Mouse (Mus musculus) heart, embryonic 12.5 days (tissue): ENCODE data around the gene Cdkal1. TPM values are rescaled to one million over a fixed set of nuclear protein-coding genes. Genes with fewer than 3 reads are reported as not detected.

Source experiments
- ATAC-seq: fragments of 200-750 bp; cut with Nextera tagmentation; 2 replicates; pipeline ENCODE4 v1.8.0; 2017; ENCODE audit warnings: moderate TSS enrichment, moderate library complexity; ENCODE audit not compliant: insufficient number of reproducible peaks, low FRiP score
- H3K27ac ChIP-seq: fragments of 300-500 bp; sonication (generic); 2 replicates; pipeline ENCODE4 v1.5.1; 2016; ENCODE audit warnings: mild to moderate bottlenecking, moderate library complexity; ENCODE audit not compliant: poor library complexity, severe bottlenecking
- H3K27me3 ChIP-seq: fragments of 300-500 bp; sonication (generic); replicated peaks from 2 replicates; pipeline ENCODE4 v1.6.1; 2016; ENCODE audit warnings: mild to moderate bottlenecking, moderate library complexity
- H3K36me3 ChIP-seq: fragments of 300-500 bp; sonication (generic); 2 replicates; pipeline ENCODE4 v1.6.1; 2016; ENCODE audit warnings: mild to moderate bottlenecking, moderate library complexity
- H3K4me1 ChIP-seq: fragments of 300-500 bp; sonication (generic); replicated peaks from 2 replicates; pipeline ENCODE4 v1.6.1; 2016; ENCODE audit warnings: mild to moderate bottlenecking
- H3K4me2 ChIP-seq: fragments of 300-500 bp; sonication (generic); 2 replicates; pipeline ENCODE4 v1.6.1; 2016; ENCODE audit warnings: mild to moderate bottlenecking, moderate library complexity
- H3K4me3 ChIP-seq: fragments of 300-500 bp; sonication (generic); 2 replicates; pipeline ENCODE4 v1.5.1; 2016; ENCODE audit warnings: mild to moderate bottlenecking
- H3K9ac ChIP-seq: fragments of 300-500 bp; sonication (generic); 2 replicates; pipeline ENCODE4 v1.6.1; 2016; ENCODE audit warnings: mild to moderate bottlenecking, moderate library complexity
- H3K9me3 ChIP-seq: fragments of 300-500 bp; sonication (generic); replicated peaks from 2 replicates; pipeline ENCODE4 v1.6.1; 2016; ENCODE audit warnings: mild to moderate bottlenecking, moderate library complexity
- WGBS: fragments of 180-500 bp; shearing (Covaris S2); methylation state at CpG from one replicate; pipeline ENCODE4 v1.1.7; 2016; 5-methylcytosine and 5-hydroxymethylcytosine counted together
- polyA plus RNA-seq: library from polyadenylated mRNA; unstranded; fragments of >200 nt; fragmentation: Nextera tagmentation; extraction: Ambion mirVana; gene quantifications from 2 replicates; pipeline ENCODE4 v1.2.1, GENCODE M21; 2016

Cdkal1 gene
- polyA plus RNA-seq, 1 experiment from 2014 or later = 25.9 TPM

- no peak for ATAC-seq
- Histone ChIP-seq H3K9ac (no peak overlapping the region), H3K36me3 (no peaks in the 10 kb centered on the region), H3K27me3 (no peaks in the 10 kb centered on the region), H3K4me1 (peaks cover 18% of the 10 kb centered on the region; the same call in 1 of the 2 replicates), H3K4me2 (no peak overlapping the region), H3K4me3 (no peak overlapping the region), H3K9me3 (no peaks in the 10 kb centered on the region), H3K27ac (peak overlapping the region; percentile 51; the same call in 1 of the 2 replicates)
- 58% methylated on average over 1 of the region's 1 CpGs for WGBS
Measured at GRCm38 (mm10) chr13:29550886-29551285, 304.6 kb downstream of the Cdkal1 start.

- 51% methylated on average over 6 of the region's 6 CpGs for WGBS
- ATAC-seq = no peak
- Histone ChIP-seq H3K4me1 (peaks cover 18% of the 10 kb centered on the region; the same call in 1 of the 2 replicates), H3K36me3 (no peaks in the 10 kb centered on the region), H3K9ac (no peak overlapping the region), H3K4me2 (no peak overlapping the region), H3K4me3 (no peak overlapping the region), H3K9me3 (no peaks in the 10 kb centered on the region), H3K27me3 (no peaks in the 10 kb centered on the region), H3K27ac (peak overlapping the region; percentile 51; the same call in 1 of the 2 replicates)
Measured at GRCm38 (mm10) chr13:29550203-29550602, 305.3 kb downstream of the Cdkal1 start.

- peaks cover 18% of the 10 kb centered on the region; the same call in 1 of the 2 replicates for H3K4me1 ChIP-seq
- H3K36me3 ChIP-seq = no peaks in the 10 kb centered on the region
- no peak overlapping the region for H3K4me2 ChIP-seq
- 46% methylated on average over 2 of the region's 2 CpGs for WGBS
- H3K27ac ChIP-seq = peak overlapping the region; percentile 51; the same call in 1 of the 2 replicates
- no peak for ATAC-seq
- no peaks in the 10 kb centered on the region for H3K27me3 ChIP-seq
- no peak overlapping the region for H3K9ac ChIP-seq
- no peak overlapping the region for H3K4me3 ChIP-seq
- no peaks in the 10 kb centered on the region for H3K9me3 ChIP-seq
Measured at GRCm38 (mm10) chr13:29549761-29550160, 305.7 kb downstream of the Cdkal1 start.

GRCm38 (mm10) chr13:29537906-29538305, 317.6 kb downstream of the Cdkal1 start:
- ATAC-seq = no peak
- Histone ChIP-seq H3K4me2 (no peak overlapping the region), H3K36me3 (no peaks in the 10 kb centered on the region), H3K27me3 (no peaks in the 10 kb centered on the region), H3K9ac (no peak overlapping the region), H3K27ac (no peak overlapping the region), H3K9me3 (no peaks in the 10 kb centered on the region), H3K4me1 (peaks cover 6% of the 10 kb centered on the region), H3K4me3 (no peak overlapping the region)
- WGBS = 65% methylated on average over 1 of the region's 1 CpGs

- Histone ChIP-seq H3K4me1 (peaks cover 6% of the 10 kb centered on the region), H3K36me3 (no peaks in the 10 kb centered on the region), H3K4me3 (no peak overlapping the region), H3K9ac (no peak overlapping the region), H3K27ac (no peak overlapping the region), H3K9me3 (no peaks in the 10 kb centered on the region), H3K27me3 (no peaks in the 10 kb centered on the region), H3K4me2 (no peak overlapping the region)
- no peak for ATAC-seq
- WGBS = 18% methylated on average over 5 of the region's 5 CpGs
Measured at GRCm38 (mm10) chr13:29533586-29533985, 321.9 kb downstream of the Cdkal1 start.

- no peak overlapping the region for H3K9ac ChIP-seq
- no peaks in the 10 kb centered on the region for H3K9me3 ChIP-seq
- no peak for ATAC-seq
- WGBS = 83% methylated on average over 5 of the region's 5 CpGs
- H3K36me3 ChIP-seq = no peaks in the 10 kb centered on the region
- H3K4me3 ChIP-seq = no peak overlapping the region
- peaks cover 1% of the 10 kb centered on the region for H3K4me1 ChIP-seq
- no peak overlapping the region for H3K27ac ChIP-seq
- no peak overlapping the region for H3K4me2 ChIP-seq
- no peaks in the 10 kb centered on the region for H3K27me3 ChIP-seq
Measured at GRCm38 (mm10) chr13:29528344-29528743, 327.1 kb downstream of the Cdkal1 start.

- Histone ChIP-seq H3K27me3 (no peaks in the 10 kb centered on the region), H3K4me3 (no peak overlapping the region), H3K9ac (no peak overlapping the region), H3K36me3 (no peaks in the 10 kb centered on the region), H3K4me1 (no peaks in the 10 kb centered on the region), H3K27ac (no peak overlapping the region), H3K9me3 (no peaks in the 10 kb centered on the region), H3K4me2 (no peak overlapping the region)
- ATAC-seq = no peak
- WGBS = 89% methylated on average over 4 of the region's 4 CpGs
Measured at GRCm38 (mm10) chr13:29521321-29521720, 334.2 kb downstream of the Cdkal1 start.

GRCm38 (mm10) chr13:29514071-29514470, 341.4 kb downstream of the Cdkal1 start:
- ATAC-seq = no peak
- H3K9ac ChIP-seq = no peak overlapping the region
- WGBS = 82% methylated on average over 1 of the region's 1 CpGs

GRCm38 (mm10) chr13:29504861-29505568, 350.5 kb downstream of the Cdkal1 start:
- no peaks in the 10 kb centered on the region for H3K9me3 ChIP-seq
- H3K4me2 ChIP-seq = no peak overlapping the region
- ATAC-seq = no peak
- no peaks in the 10 kb centered on the region for H3K36me3 ChIP-seq
- H3K27ac ChIP-seq = no peak overlapping the region
- H3K4me3 ChIP-seq = no peak overlapping the region
- no peak overlapping the region for H3K9ac ChIP-seq
- no peaks in the 10 kb centered on the region for H3K27me3 ChIP-seq
- 64% methylated on average over 4 of the region's 4 CpGs for WGBS
- peaks cover 24% of the 10 kb centered on the region for H3K4me1 ChIP-seq

More at GRCm38 (mm10) chr13:29514071-29514470, 341.4 kb downstream of the Cdkal1 start:
- Histone ChIP-seq H3K36me3 (no peaks in the 10 kb centered on the region), H3K9me3 (no peaks in the 10 kb centered on the region), H3K4me1 (no peaks in the 10 kb centered on the region), H3K27ac (no peak overlapping the region), H3K27me3 (no peaks in the 10 kb centered on the region), H3K4me2 (no peak overlapping the region), H3K4me3 (no peak overlapping the region)

- H3K36me3 ChIP-seq = no peaks in the 10 kb centered on the region
- no peak overlapping the region for H3K27ac ChIP-seq
- H3K9me3 ChIP-seq = no peaks in the 10 kb centered on the region
- ATAC-seq = no peak
- WGBS = 59% methylated on average over 6 of the region's 6 CpGs
- no peak overlapping the region for H3K9ac ChIP-seq
- no peak overlapping the region for H3K4me3 ChIP-seq
- peaks cover 24% of the 10 kb centered on the region for H3K4me1 ChIP-seq
- no peaks in the 10 kb centered on the region for H3K27me3 ChIP-seq
- no peak overlapping the region for H3K4me2 ChIP-seq
Measured at GRCm38 (mm10) chr13:29503147-29504044, 352.1 kb downstream of the Cdkal1 start.

- Histone ChIP-seq H3K27ac (peak overlapping the region; percentile 9; the same call in 1 of the 2 replicates), H3K9ac (no peak overlapping the region), H3K27me3 (no peaks in the 10 kb centered on the region), H3K9me3 (no peaks in the 10 kb centered on the region), H3K4me2 (no peak overlapping the region), H3K36me3 (no peaks in the 10 kb centered on the region), H3K4me3 (no peak overlapping the region), H3K4me1 (peaks cover 24% of the 10 kb centered on the region)
- ATAC-seq = peak; percentile 69
- WGBS = 60% methylated on average over 5 of the region's 5 CpGs
Measured at GRCm38 (mm10) chr13:29502481-29503146, 352.9 kb downstream of the Cdkal1 start.
